Mouse (Mus musculus): ENCODE data around the gene Tpbgl. TPM values are rescaled to one million over a fixed set of nuclear protein-coding genes. Genes with fewer than 3 reads are reported as not detected.

Gene Tpbgl
- polyA plus RNA-seq, 1 experiment from 2014 or later, result 1.2 TPM

DNA sequence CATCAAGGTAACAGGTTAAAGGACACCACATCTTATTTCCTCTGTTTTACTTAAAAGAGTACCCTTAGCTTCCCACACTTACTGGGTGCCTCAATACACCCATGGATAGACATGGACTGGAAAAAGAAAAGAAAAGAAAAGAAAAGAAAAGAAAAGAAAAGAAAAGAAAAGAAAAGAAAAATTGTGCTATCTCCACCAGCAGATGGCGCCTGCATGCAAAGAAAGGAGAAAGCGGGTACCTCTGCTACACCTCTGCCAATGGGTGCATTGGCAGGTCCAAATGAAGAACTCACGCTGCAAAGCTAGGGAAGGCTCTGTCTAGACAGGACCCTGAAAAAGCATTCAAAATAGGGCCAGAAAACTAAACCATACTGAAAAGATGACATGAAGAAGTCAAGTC, 8.0 kb downstream of the Tpbgl start:
- DNase-seq (peak; percentile 82), ATAC-seq (ENCODE audit: low FRiP score, low TSS enrichment) (no peak; the same call in 1 of the 2 replicates)
- no peak overlapping the region for H3K4me2 ChIP-seq (ENCODE audit: low read length)
- H3K4me1 ChIP-seq (ENCODE audit: control insufficient read depth, insufficient read depth, low read length), result no peaks in the 10 kb centered on the region
- 0 out of 2 replicates have a peak, but pooled peaks cover 3% of the 10 kb centered on the region for H3K27me3 ChIP-seq (ENCODE audit: control insufficient read depth, insufficient read depth, low read length)
- WGBS, result 6% methylated on average over 3 of the region's 3 CpGs
- no peaks in the 10 kb centered on the region for H3K36me3 ChIP-seq (ENCODE audit: control insufficient read depth, insufficient read depth, low read length)
- no peak overlapping the region for H3K4me3 ChIP-seq (replicated peaks; ENCODE audit: low read depth, low read length)
- no peak overlapping the region for H3K27ac ChIP-seq (replicated peaks; ENCODE audit: low read depth, low read length)
- no peaks in the 10 kb centered on the region for H3K9me3 ChIP-seq (ENCODE audit: control insufficient read depth, low read length)
- no peak overlapping the region for H3K9ac ChIP-seq (replicated peaks; ENCODE audit: low read length)

DNA sequence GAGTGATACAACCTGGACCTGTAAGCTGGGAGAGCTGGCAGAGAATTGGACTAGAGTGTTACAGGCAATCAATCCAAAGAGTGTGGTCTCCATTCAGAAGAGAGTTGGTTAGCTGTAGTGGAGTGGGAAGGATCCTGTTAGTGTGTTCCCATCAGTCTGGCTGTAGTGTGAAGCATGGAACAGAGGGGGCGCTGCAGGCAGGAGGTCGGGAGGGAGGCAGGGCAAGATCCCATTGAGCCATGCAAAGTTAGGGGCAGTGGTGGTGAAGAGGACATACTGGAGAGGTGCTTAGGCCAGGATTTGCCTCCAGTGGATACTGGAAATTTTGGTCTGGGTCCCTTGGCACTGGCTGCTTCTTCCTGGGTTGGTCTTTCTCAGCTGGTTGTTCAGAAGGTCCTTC, 8.6 kb downstream of the Tpbgl start:
- Histone ChIP-seq H3K27ac (replicated peaks; ENCODE audit: low read depth, low read length) (no peak overlapping the region), H3K9ac (replicated peaks; ENCODE audit: low read length) (no peak overlapping the region), H3K4me3 (replicated peaks; ENCODE audit: low read depth, low read length) (no peak overlapping the region), H3K4me2 (ENCODE audit: low read length) (no peak overlapping the region), H3K9me3 (ENCODE audit: control insufficient read depth, low read length) (no peaks in the 10 kb centered on the region), H3K27me3 (ENCODE audit: control insufficient read depth, insufficient read depth, low read length) (no peaks in the 10 kb centered on the region), H3K36me3 (ENCODE audit: control insufficient read depth, insufficient read depth, low read length) (no peaks in the 10 kb centered on the region), H3K4me1 (ENCODE audit: control insufficient read depth, insufficient read depth, low read length) (no peaks in the 10 kb centered on the region)
- DNase-seq (no peak), ATAC-seq (ENCODE audit: low FRiP score, low TSS enrichment) (no peak)
- 68% methylated on average over 2 of the region's 2 CpGs for WGBS

DNA sequence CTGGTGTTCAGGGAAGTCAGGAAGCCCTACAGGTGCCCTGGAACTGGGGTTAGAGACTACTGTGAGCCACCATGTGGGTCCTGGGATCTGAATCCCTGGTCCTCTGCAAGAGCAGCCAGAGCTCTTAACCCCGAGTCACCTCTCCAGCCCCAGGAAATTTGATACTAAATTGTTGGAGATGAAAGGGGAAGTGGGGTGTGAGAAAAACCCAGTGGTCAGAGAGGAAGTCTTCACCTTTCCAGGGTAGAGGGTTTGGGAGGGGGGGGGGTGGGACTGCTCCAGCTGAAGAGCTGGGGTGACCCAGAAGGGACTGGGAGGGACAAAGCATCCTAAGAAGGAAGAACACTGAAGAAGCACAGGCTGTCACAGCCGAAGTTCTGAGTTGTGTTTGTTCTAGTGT, 19.3 kb downstream of the Tpbgl start:
- H3K9ac ChIP-seq (replicated peaks; ENCODE audit: low read length), result no peak overlapping the region
- no peak overlapping the region for H3K27ac ChIP-seq (replicated peaks; ENCODE audit: low read depth, low read length)
- no peak for DNase-seq
- H3K36me3 ChIP-seq (ENCODE audit: control insufficient read depth, insufficient read depth, low read length), result peaks cover 17% of the 10 kb centered on the region
- H3K27me3 ChIP-seq (ENCODE audit: control insufficient read depth, insufficient read depth, low read length), result no peaks in the 10 kb centered on the region
- WGBS, result 71% methylated on average over 2 of the region's 2 CpGs
- H3K4me3 ChIP-seq (replicated peaks; ENCODE audit: low read depth, low read length), result no peak overlapping the region
- no peaks in the 10 kb centered on the region for H3K9me3 ChIP-seq (ENCODE audit: control insufficient read depth, low read length)
- no peaks in the 10 kb centered on the region for H3K4me1 ChIP-seq (ENCODE audit: control insufficient read depth, insufficient read depth, low read length)
- no peak for ATAC-seq (ENCODE audit: low FRiP score, low TSS enrichment)
- no peak overlapping the region for H3K4me2 ChIP-seq (ENCODE audit: low read length)

DNA sequence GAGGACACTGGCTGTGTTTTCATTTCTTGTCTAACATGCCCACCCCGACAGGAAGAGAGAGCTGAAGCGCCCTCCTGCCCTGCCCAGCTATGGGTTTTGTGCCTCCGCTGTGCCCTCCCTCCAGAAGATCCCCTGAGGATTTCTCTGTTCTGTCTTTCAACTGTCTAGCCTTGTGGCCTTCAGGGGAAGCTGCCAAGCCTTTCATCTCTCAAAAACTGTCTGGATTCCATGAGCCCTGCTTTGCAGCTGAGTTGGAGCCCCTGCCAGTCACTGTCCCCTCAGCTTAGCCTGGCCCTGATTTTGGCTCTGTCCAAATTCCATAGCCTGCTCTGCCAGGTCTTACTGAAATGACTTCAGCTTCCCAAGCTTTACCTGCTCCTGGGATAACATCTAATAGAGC, 20.1 kb downstream of the Tpbgl start:
- Histone ChIP-seq H3K9me3 (ENCODE audit: control insufficient read depth, low read length) (no peaks in the 10 kb centered on the region), H3K27ac (replicated peaks; ENCODE audit: low read depth, low read length) (0 out of 2 replicates have a peak overlapping the region, but pooled peaks have one; percentile 13), H3K4me3 (replicated peaks; ENCODE audit: low read depth, low read length) (no peak overlapping the region), H3K36me3 (ENCODE audit: control insufficient read depth, insufficient read depth, low read length) (peaks cover 25% of the 10 kb centered on the region), H3K27me3 (ENCODE audit: control insufficient read depth, insufficient read depth, low read length) (no peaks in the 10 kb centered on the region), H3K4me1 (ENCODE audit: control insufficient read depth, insufficient read depth, low read length) (no peaks in the 10 kb centered on the region), H3K9ac (replicated peaks; ENCODE audit: low read length) (no peak overlapping the region), H3K4me2 (ENCODE audit: low read length) (no peak overlapping the region)
- 58% methylated on average over 3 of the region's 3 CpGs for WGBS
- no peak for DNase-seq
- no peak for ATAC-seq (ENCODE audit: low FRiP score, low TSS enrichment)

DNA sequence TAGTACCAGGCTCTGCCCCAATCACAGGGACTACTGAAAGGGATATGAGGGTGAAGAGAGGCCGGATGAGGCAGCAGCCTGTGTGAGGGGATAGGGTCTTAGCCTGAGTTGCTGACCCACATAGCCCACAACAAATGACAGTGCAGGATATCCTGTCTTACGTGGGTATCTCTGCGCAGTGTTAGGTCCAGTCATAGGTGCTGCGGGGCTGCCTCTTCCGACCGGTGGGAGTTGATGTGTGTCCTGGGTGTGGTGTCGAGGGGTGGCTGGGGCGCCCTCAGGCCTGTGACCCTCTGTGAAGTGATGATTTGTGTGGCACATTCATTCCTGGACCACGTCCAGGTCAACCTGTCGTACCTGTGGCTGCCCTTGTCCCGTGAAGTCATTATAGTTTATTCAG, 20.6 kb downstream of the Tpbgl start:
- DNase-seq (no peak), ATAC-seq (ENCODE audit: low FRiP score, low TSS enrichment) (no peak)
- Histone ChIP-seq H3K4me2 (ENCODE audit: low read length) (no peak overlapping the region), H3K4me1 (ENCODE audit: control insufficient read depth, insufficient read depth, low read length) (no peaks in the 10 kb centered on the region), H3K27ac (replicated peaks; ENCODE audit: low read depth, low read length) (no peak overlapping the region), H3K9ac (replicated peaks; ENCODE audit: low read length) (no peak overlapping the region), H3K36me3 (ENCODE audit: control insufficient read depth, insufficient read depth, low read length) (peaks cover 29% of the 10 kb centered on the region), H3K27me3 (ENCODE audit: control insufficient read depth, insufficient read depth, low read length) (no peaks in the 10 kb centered on the region), H3K9me3 (ENCODE audit: control insufficient read depth, low read length) (no peaks in the 10 kb centered on the region), H3K4me3 (replicated peaks; ENCODE audit: low read depth, low read length) (no peak overlapping the region)
- WGBS, result 89% methylated on average over 11 of the region's 11 CpGs

DNA sequence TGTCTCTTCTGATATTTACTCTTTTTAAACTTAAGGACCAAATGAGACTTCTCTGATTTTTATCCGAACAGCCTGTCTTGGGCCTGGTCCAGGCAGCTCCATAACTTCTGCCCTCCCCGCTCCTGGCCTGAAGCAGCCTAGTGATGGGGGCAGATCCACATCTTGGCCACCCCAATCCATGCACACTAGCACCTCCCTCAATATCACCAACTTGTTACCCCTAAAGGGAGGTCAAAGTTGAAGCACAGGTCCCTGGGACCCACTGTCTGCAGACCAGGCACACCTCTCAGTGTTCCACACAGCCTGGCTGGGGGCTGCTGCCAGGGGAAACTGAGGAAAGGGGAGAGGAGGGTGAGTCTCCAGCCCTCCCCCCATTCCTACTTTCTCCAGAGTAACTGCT, 21.8 kb downstream of the Tpbgl start:
- Histone ChIP-seq H3K27me3 (ENCODE audit: control insufficient read depth, insufficient read depth, low read length) (no peaks in the 10 kb centered on the region), H3K9ac (replicated peaks; ENCODE audit: low read length) (no peak overlapping the region), H3K9me3 (ENCODE audit: control insufficient read depth, low read length) (no peaks in the 10 kb centered on the region), H3K4me2 (ENCODE audit: low read length) (no peak overlapping the region), H3K36me3 (ENCODE audit: control insufficient read depth, insufficient read depth, low read length) (peaks cover 39% of the 10 kb centered on the region), H3K27ac (replicated peaks; ENCODE audit: low read depth, low read length) (no peak overlapping the region), H3K4me1 (ENCODE audit: control insufficient read depth, insufficient read depth, low read length) (no peaks in the 10 kb centered on the region), H3K4me3 (replicated peaks; ENCODE audit: low read depth, low read length) (no peak overlapping the region)
- ATAC-seq (ENCODE audit: low FRiP score, low TSS enrichment), result no peak
- 100% methylated on average over 2 of the region's 2 CpGs for WGBS
- no peak for DNase-seq

DNA sequence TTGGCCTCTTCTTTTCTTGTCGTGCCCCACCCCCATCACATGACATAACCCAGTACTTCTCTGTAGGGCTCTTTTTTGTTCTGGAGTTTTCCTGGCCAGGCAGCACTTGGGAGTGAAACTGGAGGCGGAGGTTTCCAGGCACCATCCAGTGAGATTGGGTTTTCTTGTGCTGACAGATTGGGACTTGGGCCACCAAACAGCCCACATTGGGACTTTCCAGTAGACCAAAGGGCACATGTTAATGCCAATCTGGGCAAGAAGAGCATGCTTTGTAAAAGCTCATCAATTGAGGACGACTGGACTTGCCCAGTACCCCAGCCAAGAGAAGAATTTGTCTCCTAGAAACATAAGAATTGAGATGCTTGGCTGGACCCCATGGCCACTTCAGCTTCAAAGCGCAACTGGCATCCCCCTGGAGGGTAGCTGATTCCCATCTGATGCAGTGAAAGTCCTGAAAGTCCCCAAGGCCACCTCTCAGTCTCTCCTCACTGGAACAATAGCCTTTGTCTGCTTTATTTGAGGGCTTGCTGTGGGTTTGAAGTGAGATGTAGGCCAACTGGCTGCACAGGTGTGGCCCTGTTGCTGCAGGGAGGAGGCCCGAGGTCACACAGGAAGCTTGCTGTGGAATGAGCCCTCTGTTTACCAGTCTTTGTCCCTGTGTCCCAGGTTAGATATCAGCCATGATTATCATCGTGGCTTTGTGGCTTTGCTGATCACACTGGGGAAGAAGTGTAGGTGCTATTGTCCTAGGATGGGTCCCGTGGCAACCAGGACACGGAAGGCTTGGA, 22.8 kb downstream of the Tpbgl start:
- Histone ChIP-seq H3K36me3 (ENCODE audit: control insufficient read depth, insufficient read depth, low read length) (peaks cover 44% of the 10 kb centered on the region), H3K4me1 (ENCODE audit: control insufficient read depth, insufficient read depth, low read length) (no peaks in the 10 kb centered on the region), H3K9me3 (ENCODE audit: control insufficient read depth, low read length) (no peaks in the 10 kb centered on the region), H3K9ac (replicated peaks; ENCODE audit: low read length) (no peak overlapping the region), H3K4me2 (ENCODE audit: low read length) (no peak overlapping the region), H3K4me3 (replicated peaks; ENCODE audit: low read depth, low read length) (no peak overlapping the region), H3K27ac (replicated peaks; ENCODE audit: low read depth, low read length) (no peak overlapping the region), H3K27me3 (ENCODE audit: control insufficient read depth, insufficient read depth, low read length) (no peaks in the 10 kb centered on the region)
- no peak for DNase-seq
- no peak for ATAC-seq (ENCODE audit: low FRiP score, low TSS enrichment)
- WGBS, result 87% methylated on average over 8 of the region's 8 CpGs

DNA sequence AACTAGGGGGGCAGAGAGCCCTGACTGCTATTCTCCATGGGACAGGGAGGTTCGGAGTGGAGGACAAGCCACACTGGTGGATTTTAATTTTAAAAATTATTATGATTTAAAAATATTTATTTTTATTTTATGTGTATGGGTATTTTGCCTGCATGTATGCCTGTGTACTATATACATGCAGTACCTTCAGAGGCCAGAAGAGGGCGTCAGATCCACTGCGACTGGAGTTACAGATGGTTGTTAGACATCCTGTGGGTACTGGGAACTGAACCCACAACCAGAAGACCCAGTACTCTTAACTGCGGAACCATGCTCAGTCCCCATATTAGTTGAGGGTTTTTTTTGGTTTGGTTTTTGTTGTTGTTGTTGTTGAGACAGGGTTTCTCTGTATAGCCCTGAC, 28.2 kb downstream of the Tpbgl start:
- Histone ChIP-seq H3K27me3 (ENCODE audit: control insufficient read depth, insufficient read depth, low read length) (no peaks in the 10 kb centered on the region), H3K4me2 (ENCODE audit: low read length) (no peak overlapping the region), H3K4me1 (ENCODE audit: control insufficient read depth, insufficient read depth, low read length) (no peaks in the 10 kb centered on the region), H3K9me3 (ENCODE audit: control insufficient read depth, low read length) (no peaks in the 10 kb centered on the region), H3K27ac (replicated peaks; ENCODE audit: low read depth, low read length) (no peak overlapping the region), H3K9ac (replicated peaks; ENCODE audit: low read length) (no peak overlapping the region), H3K36me3 (ENCODE audit: control insufficient read depth, insufficient read depth, low read length) (peaks cover 84% of the 10 kb centered on the region), H3K4me3 (replicated peaks; ENCODE audit: low read depth, low read length) (no peak overlapping the region)
- ATAC-seq (ENCODE audit: low FRiP score, low TSS enrichment) (no peak), DNase-seq (no peak)
- 70% methylated on average over 4 of the region's 4 CpGs for WGBS

All from midbrain, embryonic 14.5 days (tissue).